Mouse (Mus musculus) limb, embryonic 15.5 days (tissue): ENCODE results near the gene Ankrd12. TPM values are rescaled to one million over a fixed set of nuclear protein-coding genes. Genes with fewer than 3 reads are reported as not detected.

Experiments used
- ATAC-seq: fragments of 200-750 bp; cut with Nextera tagmentation; 2 replicates; pipeline ENCODE4 v1.8.0; 2017; ENCODE audit warnings: low read depth, moderate TSS enrichment; ENCODE audit not compliant: insufficient number of reproducible peaks, low FRiP score, low TSS enrichment
- H3K27ac ChIP-seq: fragments of 300-500 bp; sonication (generic); 2 replicates; pipeline ENCODE4 v1.5.1; 2015; ENCODE audit warnings: moderate library complexity, mild to moderate bottlenecking, inconsistent platforms
- H3K27me3 ChIP-seq: fragments of 300-500 bp; sonication (generic); 2 replicates; pipeline ENCODE4 v1.6.1; 2015; ENCODE audit warnings: inconsistent platforms
- H3K36me3 ChIP-seq: fragments of 300-500 bp; sonication (generic); 2 replicates; pipeline ENCODE4 v1.6.1; 2015; ENCODE audit warnings: inconsistent platforms
- H3K4me1 ChIP-seq: fragments of 300-500 bp; sonication (generic); 2 replicates; pipeline ENCODE4 v1.6.1; 2015; ENCODE audit warnings: inconsistent platforms
- H3K4me2 ChIP-seq: fragments of 300-500 bp; sonication (generic); 2 replicates; pipeline ENCODE4 v1.6.1; 2015; ENCODE audit warnings: mild to moderate bottlenecking, inconsistent platforms
- H3K4me3 ChIP-seq: fragments of 300-500 bp; sonication (generic); 2 replicates; pipeline ENCODE4 v1.5.1; 2015; ENCODE audit warnings: mild to moderate bottlenecking, inconsistent platforms
- H3K9ac ChIP-seq: fragments of 300-500 bp; sonication (generic); 2 replicates; pipeline ENCODE4 v1.6.1; 2015; ENCODE audit warnings: inconsistent platforms
- H3K9me3 ChIP-seq: fragments of 300-500 bp; sonication (generic); 2 replicates; pipeline ENCODE4 v1.6.1; 2016; ENCODE audit warnings: inconsistent platforms
- WGBS: fragments of 180-500 bp; shearing (Covaris S2); methylation state at CpG from one replicate; pipeline ENCODE4 v1.1.7; 2015; 5-methylcytosine and 5-hydroxymethylcytosine counted together
- polyA plus RNA-seq: library from polyadenylated mRNA; unstranded; fragments of >200 nt; fragmentation: Nextera tagmentation; extraction: Ambion mirVana; gene quantifications from 2 replicates; pipeline ENCODE4 v1.2.1, GENCODE M21; 2015

Ankrd12 gene
- polyA plus RNA-seq, 1 experiment from 2014 or later: 27.2 TPM

DNA sequence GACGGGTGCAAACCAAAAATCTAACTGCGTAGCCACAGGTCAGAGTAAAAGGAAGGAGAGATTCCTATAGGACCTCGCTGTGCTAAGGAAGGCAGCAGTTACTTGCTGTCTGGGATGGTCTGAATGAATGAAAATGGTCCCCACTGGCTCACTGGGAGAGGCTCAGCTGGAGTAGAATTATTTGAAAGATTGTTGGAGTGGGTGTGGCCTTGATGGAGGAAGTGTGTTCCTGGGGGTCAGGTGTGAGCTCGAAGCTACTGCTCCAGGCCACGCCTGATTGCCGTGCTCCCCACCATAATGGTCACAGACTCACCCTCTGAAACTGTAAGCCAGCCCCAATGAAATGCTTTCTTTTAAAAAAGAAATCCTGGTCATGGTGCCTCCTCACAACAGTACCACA lies 135.6 kb downstream of the Ankrd12 start:
- 76% methylated on average over 6 of the region's 6 CpGs for WGBS
- H3K27me3 ChIP-seq: no peaks in the 10 kb centered on the region
- no peak overlapping the region for H3K9ac ChIP-seq
- no peak overlapping the region for H3K4me2 ChIP-seq
- H3K36me3 ChIP-seq: peaks cover 30% of the 10 kb centered on the region
- peak overlapping the region; percentile 35; the same call in 1 of the 2 replicates for H3K27ac ChIP-seq
- H3K4me1 ChIP-seq: peaks cover 17% of the 10 kb centered on the region
- H3K4me3 ChIP-seq: no peak overlapping the region
- ATAC-seq: no peak
- H3K9me3 ChIP-seq: no peaks in the 10 kb centered on the region

DNA sequence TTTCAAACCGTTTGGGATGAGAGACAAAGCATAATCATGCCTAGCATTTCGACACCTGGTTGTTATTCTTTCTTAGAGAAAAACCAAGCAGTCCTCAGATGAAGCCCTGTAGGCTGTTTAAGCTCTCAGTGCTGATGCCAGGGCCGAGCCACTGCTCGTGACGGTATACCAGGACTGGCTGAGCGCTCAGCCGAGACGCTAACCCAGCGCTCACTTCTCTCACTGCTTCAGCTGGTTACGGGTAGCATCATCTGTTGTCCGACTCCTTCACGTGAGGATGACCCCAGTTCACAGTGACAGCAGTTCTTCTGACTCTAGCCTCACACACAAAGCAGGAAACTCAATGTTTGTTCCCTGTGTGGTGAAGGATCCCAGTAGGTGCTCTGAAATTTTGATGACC lies 136.7 kb downstream of the Ankrd12 start:
- H3K4me1 ChIP-seq: peaks cover 17% of the 10 kb centered on the region
- H3K9ac ChIP-seq: no peak overlapping the region
- H3K27ac ChIP-seq: peak overlapping the region; percentile 70
- WGBS: 78% methylated on average over 12 of the region's 12 CpGs
- H3K36me3 ChIP-seq: peaks cover 26% of the 10 kb centered on the region
- no peak overlapping the region for H3K4me3 ChIP-seq
- no peak for ATAC-seq
- no peak overlapping the region; the same call in 1 of the 2 replicates for H3K4me2 ChIP-seq
- H3K27me3 ChIP-seq: no peaks in the 10 kb centered on the region
- H3K9me3 ChIP-seq: no peaks in the 10 kb centered on the region

DNA sequence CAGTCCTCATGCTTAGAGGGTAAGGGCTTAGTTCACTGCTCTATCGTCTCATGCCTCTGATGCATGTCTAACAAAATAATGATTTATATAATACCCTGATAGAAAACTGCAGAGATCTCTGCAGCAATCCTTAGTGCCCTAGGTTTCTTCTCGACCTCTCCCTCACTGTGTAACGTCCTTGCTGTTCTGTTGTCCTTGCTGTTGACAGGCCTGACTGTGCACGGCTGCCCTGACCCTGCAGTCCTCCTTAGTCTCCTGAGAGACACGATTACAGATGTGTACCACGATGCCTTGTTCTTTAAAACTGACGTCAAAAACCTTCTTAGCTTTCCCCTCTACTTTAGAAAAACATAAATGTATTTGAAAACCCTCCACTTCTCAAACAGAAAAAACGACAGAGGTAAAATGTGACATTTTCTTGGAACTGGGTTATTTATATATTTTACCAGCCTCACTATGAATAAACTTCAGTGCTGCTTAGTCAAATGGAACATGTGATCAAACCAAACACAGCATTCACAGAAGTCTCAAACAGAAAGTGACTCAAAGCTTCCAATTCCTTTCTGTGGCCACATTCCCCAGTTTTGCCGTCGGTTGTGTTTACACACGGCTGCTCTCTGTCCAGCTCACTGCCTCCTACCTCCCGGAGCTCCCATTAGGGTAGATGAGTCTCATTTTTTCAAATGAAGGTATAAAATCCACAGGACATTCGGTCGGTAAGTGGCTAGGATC lies 137.3 kb downstream of the Ankrd12 start:
- Histone ChIP-seq H3K4me1 (peaks cover 17% of the 10 kb centered on the region), H3K9me3 (no peaks in the 10 kb centered on the region), H3K27me3 (no peaks in the 10 kb centered on the region), H3K4me3 (no peak overlapping the region), H3K27ac (peak overlapping the region; percentile 70), H3K4me2 (no peak overlapping the region; the same call in 1 of the 2 replicates), H3K36me3 (peaks cover 23% of the 10 kb centered on the region), H3K9ac (no peak overlapping the region)
- WGBS: 68% methylated on average over 14 of the region's 14 CpGs
- no peak for ATAC-seq

DNA sequence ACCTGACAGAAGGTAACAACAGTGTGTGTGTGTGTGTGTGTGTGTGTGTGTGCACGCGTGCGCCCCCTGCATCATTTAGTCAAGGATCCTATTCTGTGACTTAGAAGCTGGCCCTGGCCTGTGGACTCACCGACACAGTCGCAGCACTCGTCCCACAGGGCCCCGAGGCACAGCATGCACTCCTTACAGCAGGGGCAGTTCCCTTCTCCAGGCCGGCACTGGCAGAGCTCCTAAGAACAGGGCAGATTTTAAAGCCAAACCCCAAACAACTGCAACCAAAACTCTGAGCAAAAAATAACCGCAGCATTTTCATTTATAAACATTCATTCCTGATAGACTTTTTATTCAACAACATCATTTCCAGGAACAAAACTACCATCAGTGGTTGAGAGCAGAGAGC lies 139.2 kb downstream of the Ankrd12 start:
- Histone ChIP-seq H3K4me1 (peaks cover 17% of the 10 kb centered on the region), H3K4me3 (no peak overlapping the region), H3K4me2 (no peak overlapping the region), H3K9ac (no peak overlapping the region), H3K9me3 (no peaks in the 10 kb centered on the region), H3K27me3 (no peaks in the 10 kb centered on the region), H3K27ac (no peak overlapping the region), H3K36me3 (peaks cover 38% of the 10 kb centered on the region)
- ATAC-seq: no peak
- 88% methylated on average over 9 of the region's 9 CpGs for WGBS

DNA sequence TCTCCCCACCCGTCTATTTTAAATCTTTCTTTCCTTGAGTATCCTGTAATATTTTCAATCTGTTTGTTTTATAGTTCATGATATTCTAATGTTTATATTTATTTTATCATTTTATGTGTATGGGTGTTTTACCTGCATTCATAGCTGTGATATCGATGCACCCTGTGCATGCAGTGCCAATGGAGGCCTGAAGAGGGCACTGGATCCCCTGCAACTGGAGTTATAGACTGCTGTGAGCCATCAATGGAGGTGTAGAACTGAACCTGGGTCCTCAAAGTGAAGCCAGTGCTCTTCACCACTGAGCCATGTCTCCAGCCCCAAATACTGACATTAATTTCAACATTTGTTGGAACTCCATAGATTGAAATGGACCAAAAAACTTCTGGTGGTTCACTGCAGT lies 143.1 kb downstream of the Ankrd12 start:
- Histone ChIP-seq H3K9me3 (no peaks in the 10 kb centered on the region), H3K4me1 (peaks cover 17% of the 10 kb centered on the region), H3K27ac (no peak overlapping the region), H3K27me3 (no peaks in the 10 kb centered on the region), H3K36me3 (peaks cover 42% of the 10 kb centered on the region), H3K4me3 (no peak overlapping the region), H3K9ac (no peak overlapping the region), H3K4me2 (no peak overlapping the region)
- WGBS: 96% methylated on average over 2 of the region's 2 CpGs
- ATAC-seq: no peak

DNA sequence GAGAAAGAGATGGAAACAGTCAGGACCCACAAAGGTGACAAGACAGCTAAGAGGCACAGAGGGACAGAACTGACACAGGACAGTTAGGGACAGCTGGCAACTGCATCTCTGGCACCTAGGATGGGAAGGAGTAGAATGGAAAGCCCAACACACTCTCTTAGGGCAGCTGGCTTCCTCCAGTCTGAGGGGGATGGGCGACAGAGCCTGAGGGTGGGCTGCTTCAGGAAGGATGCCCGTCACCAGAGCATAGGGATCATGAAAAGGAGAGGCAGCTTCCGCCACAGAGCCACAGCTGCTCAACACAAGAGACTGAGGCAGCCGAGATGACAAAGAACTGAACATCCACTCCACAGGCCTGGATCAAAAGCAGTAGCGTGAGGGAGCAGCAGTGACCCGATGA lies 145.4 kb downstream of the Ankrd12 start:
- Histone ChIP-seq H3K4me2 (no peak overlapping the region), H3K36me3 (peaks cover 49% of the 10 kb centered on the region), H3K9ac (no peak overlapping the region), H3K4me3 (no peak overlapping the region), H3K4me1 (peaks cover 12% of the 10 kb centered on the region), H3K27me3 (no peaks in the 10 kb centered on the region), H3K9me3 (no peaks in the 10 kb centered on the region), H3K27ac (peak overlapping the region; percentile 65; the same call in 1 of the 2 replicates)
- ATAC-seq: no peak
- WGBS: 49% methylated on average over 6 of the region's 6 CpGs

DNA sequence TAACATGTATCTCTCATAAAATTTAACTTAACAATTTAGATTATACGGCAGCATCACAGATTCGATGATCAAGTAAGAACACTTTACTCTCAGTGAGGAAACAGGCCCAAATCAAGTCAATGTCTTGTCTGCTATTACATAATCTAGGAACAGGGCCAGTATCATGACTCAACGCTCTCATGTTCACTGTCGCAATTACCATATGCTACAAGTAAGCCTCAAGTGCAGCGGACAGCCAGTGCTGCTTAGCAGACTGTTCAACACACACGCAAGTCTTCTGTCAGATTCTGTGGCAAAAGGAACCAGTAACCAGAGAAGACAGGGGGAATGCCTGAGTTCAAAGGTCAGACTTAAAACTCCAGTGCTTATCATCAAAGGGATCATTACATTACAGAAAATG lies 145.9 kb downstream of the Ankrd12 start:
- Histone ChIP-seq H3K27ac (peak overlapping the region; percentile 65; the same call in 1 of the 2 replicates), H3K4me2 (no peak overlapping the region), H3K4me1 (peaks cover 12% of the 10 kb centered on the region), H3K9me3 (no peaks in the 10 kb centered on the region), H3K27me3 (no peaks in the 10 kb centered on the region), H3K9ac (no peak overlapping the region), H3K4me3 (no peak overlapping the region), H3K36me3 (peaks cover 49% of the 10 kb centered on the region)
- ATAC-seq: no peak
- WGBS: 46% methylated on average over 6 of the region's 6 CpGs

DNA sequence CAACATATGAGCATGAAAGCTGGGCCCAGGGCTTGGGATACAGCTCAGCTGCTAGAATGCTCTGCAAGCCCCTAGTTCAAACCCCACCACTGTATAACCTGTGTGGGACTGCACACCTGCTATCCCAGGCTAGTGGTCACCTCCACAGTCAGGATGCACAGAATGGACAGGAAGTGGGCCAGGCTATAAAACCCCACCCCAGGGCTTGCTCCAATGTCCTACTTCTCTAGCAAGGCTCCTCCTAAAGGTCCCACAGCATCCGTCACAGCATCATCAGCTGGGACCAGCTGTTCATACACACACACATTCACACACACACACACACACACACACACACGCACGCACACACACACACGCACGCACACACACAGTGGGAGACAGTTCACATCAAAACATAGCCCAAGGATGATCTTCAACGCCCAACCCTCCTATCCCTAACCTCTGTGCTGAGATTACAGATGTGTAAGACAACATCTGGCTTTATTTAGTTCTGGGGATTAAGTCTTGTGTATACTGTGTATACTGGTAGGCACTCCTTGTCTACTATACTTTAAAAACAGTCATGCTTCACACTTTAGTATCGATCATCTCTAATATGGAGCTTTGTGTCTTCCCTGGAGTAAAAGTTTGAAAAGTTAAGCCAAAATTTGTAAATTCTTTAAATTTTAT lies 146.6 kb downstream of the Ankrd12 start:
- H3K9me3 ChIP-seq: no peaks in the 10 kb centered on the region
- 77% methylated on average over 7 of the region's 7 CpGs for WGBS
- H3K4me1 ChIP-seq: peaks cover 12% of the 10 kb centered on the region
- peak overlapping the region; percentile 57; the same call in 1 of the 2 replicates for H3K27ac ChIP-seq
- no peak overlapping the region for H3K9ac ChIP-seq
- H3K4me2 ChIP-seq: no peak overlapping the region
- no peak for ATAC-seq
- H3K4me3 ChIP-seq: no peak overlapping the region
- H3K27me3 ChIP-seq: no peaks in the 10 kb centered on the region
- H3K36me3 ChIP-seq: peaks cover 54% of the 10 kb centered on the region

DNA sequence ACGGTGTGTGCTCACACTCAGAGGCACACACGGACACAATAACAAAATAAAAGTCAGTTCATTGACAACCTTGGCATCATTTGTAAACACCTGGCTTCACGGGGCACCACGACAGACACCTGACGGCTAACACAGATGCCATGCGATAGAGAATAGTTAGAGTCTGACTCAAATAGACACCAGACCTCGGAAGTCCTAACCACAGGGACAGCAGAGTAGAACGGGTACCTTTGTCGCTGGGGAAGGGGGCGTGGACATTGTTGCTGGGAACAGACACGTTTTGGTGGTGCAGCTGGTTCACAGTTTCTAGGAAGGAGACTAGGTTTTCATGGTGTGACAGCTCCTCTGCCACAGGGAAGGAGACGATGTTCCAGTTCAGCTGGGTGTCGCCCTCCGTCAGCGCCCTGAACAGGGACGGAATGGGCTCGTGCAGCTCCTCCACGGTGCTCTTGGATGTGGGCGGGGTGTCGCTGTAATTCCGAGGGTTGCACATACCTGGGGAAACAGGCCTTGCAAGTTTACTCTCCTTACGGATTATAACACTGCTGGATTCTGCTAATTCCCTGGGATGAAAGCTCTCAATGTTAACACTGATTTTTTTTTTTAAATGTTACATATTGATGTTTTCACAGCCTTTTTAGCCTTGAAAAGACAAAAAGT lies 147.4 kb downstream of the Ankrd12 start:
- Histone ChIP-seq H3K36me3 (peaks cover 59% of the 10 kb centered on the region), H3K27me3 (no peaks in the 10 kb centered on the region), H3K4me1 (peaks cover 12% of the 10 kb centered on the region), H3K9ac (no peak overlapping the region), H3K4me3 (no peak overlapping the region), H3K4me2 (no peak overlapping the region), H3K27ac (peak overlapping the region; percentile 18; the same call in 1 of the 2 replicates), H3K9me3 (no peaks in the 10 kb centered on the region)
- ATAC-seq: 0 out of 2 replicates have a peak, but pooled peaks have one; percentile 48
- WGBS: 80% methylated on average over 22 of the region's 22 CpGs

DNA sequence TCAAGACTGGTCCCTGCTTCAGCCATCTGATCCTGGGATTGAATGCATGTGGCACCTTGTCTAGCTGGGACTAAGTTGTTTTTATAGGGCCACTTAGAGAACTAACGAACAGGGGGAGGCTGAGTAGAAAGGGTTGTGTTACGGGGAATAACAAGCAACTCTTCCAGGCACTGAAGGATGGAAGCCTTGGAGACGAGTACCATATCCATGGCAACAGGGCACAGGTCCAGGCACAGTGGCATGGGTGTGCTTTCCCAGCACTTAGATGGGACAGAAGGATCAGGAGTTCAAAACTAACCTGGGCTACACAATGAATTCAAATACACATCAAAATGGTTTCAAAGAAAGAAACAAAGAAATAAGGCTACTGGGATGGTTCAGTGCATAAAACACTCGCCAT lies 149.8 kb downstream of the Ankrd12 start:
- H3K36me3 ChIP-seq: peaks cover 55% of the 10 kb centered on the region
- H3K27ac ChIP-seq: no peak overlapping the region
- H3K27me3 ChIP-seq: no peaks in the 10 kb centered on the region
- H3K9ac ChIP-seq: no peak overlapping the region
- no peak for ATAC-seq
- peaks cover 12% of the 10 kb centered on the region for H3K4me1 ChIP-seq
- 63% methylated on average over 4 of the region's 4 CpGs for WGBS
- no peaks in the 10 kb centered on the region for H3K9me3 ChIP-seq
- no peak overlapping the region for H3K4me3 ChIP-seq
- H3K4me2 ChIP-seq: no peak overlapping the region

DNA sequence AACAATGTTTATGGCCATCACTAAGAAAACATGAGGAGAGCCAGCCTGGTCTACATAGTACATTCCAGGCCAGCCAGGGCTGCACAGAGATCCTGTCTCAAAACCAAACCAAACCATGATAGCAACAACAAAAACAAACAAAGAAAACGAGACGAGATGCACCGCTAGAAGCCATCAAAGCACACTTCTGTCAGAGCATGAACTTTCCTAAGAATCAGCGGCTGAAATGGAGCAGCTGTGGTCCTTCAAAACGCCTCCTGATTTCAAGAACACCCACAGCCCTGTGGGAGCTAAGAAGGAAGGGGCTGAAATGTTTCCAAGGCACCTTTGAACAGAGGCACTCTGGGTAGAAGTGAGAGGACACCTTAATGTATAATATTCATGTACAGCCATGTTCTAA lies 152.7 kb downstream of the Ankrd12 start:
- no peaks in the 10 kb centered on the region for H3K9me3 ChIP-seq
- H3K27ac ChIP-seq: no peak overlapping the region
- no peak overlapping the region for H3K4me3 ChIP-seq
- ATAC-seq: no peak
- H3K4me1 ChIP-seq: no peaks in the 10 kb centered on the region
- no peak overlapping the region for H3K4me2 ChIP-seq
- peaks cover 60% of the 10 kb centered on the region for H3K36me3 ChIP-seq
- no peaks in the 10 kb centered on the region for H3K27me3 ChIP-seq
- H3K9ac ChIP-seq: no peak overlapping the region
- 78% methylated on average over 5 of the region's 5 CpGs for WGBS

DNA sequence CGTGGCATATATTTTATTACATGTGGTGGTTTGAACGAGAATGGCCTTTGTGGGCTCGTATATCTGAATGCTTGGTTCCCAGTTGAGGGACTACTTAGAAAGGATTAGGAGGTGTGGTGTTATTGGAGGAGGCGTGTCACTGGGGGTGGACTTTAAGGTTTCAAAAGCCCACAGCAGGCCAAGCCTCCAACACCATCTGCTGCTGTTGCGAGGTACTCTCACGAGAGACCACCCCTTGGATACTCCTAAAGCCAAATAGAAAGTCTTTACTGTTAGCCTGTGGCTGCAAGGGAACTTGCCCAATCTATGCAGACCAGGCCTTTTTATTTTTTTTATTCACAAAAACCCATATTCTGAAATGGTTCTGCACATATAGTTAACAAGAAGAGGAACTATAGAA lies 154.9 kb downstream of the Ankrd12 start:
- Histone ChIP-seq H3K9me3 (no peaks in the 10 kb centered on the region), H3K4me2 (no peak overlapping the region), H3K4me1 (no peaks in the 10 kb centered on the region), H3K27me3 (no peaks in the 10 kb centered on the region), H3K4me3 (no peak overlapping the region), H3K9ac (no peak overlapping the region), H3K36me3 (peaks cover 48% of the 10 kb centered on the region), H3K27ac (0 out of 2 replicates have a peak overlapping the region, but pooled peaks have one; percentile 9)
- no peak for ATAC-seq
- WGBS: 72% methylated on average over 6 of the region's 6 CpGs
